In genomic region chr9:116596046-116596445, GRCm38 (mm10) we compare ENCODE assay signal across 29 mouse cellular contexts.
"Had no signal": no experiment of that assay in that cellular context is flagged by ENCODE, and none has a peak within 500 bp of the region (broad histone marks: within the 10 kb centered on the region; RNA-seq: fewer than 3 reads in every experiment).

No protein-coding gene starts in this region.

- H3K36me3 ChIP-seq: limb, embryonic 10.5 days; limb, embryonic 15.5 days; liver, embryonic 12.5 days; liver, embryonic 13.5 days; liver, embryonic 15.5 days; lung, embryonic 15.5 days; midbrain, embryonic 10.5 days; midbrain, embryonic 12.5 days; midbrain, embryonic 13.5 days; midbrain, embryonic 15.5 days had no signal

- H3K4me3 ChIP-seq: left cerebral cortex, adult 2 months; limb, embryonic 10.5 days; limb, embryonic 12.5 days; limb, embryonic 13.5 days; limb, embryonic 15.5 days; liver, embryonic 12.5 days; liver, embryonic 13.5 days; liver, embryonic 15.5 days; lung, embryonic 15.5 days; midbrain, embryonic 10.5 days; midbrain, embryonic 12.5 days; midbrain, embryonic 13.5 days; midbrain, embryonic 15.5 days; myocyte had no signal

- H3K27me3 ChIP-seq: limb, embryonic 12.5 days; limb, embryonic 13.5 days; limb, embryonic 15.5 days; liver, embryonic 12.5 days; liver, embryonic 13.5 days; liver, embryonic 15.5 days; lung, embryonic 15.5 days; midbrain, embryonic 12.5 days; midbrain, embryonic 13.5 days; midbrain, embryonic 15.5 days had no signal

- DNase-seq: left cerebral cortex, postnatal 4 days; liver; liver, embryonic 13.5 days; liver, postnatal 0 days; lung, adult 18-20 months; lung, adult 2 months; lung, embryonic 14.5 days; lung, postnatal 10 days; lung, postnatal 14 days; lung, postnatal 36 days; lung, postnatal 4 days; midbrain, embryonic 14.5 days had no signal

- ATAC-seq: liver, embryonic 12.5 days; liver, postnatal 0 days; lung, postnatal 0 days; midbrain, embryonic 13.5 days; midbrain, embryonic 15.5 days; midbrain, embryonic 16.5 days had no signal

- H3K4me1 ChIP-seq: liver, embryonic 12.5 days; liver, embryonic 13.5 days; liver, embryonic 15.5 days; lung, embryonic 15.5 days; midbrain, embryonic 10.5 days; midbrain, embryonic 12.5 days; midbrain, embryonic 13.5 days; midbrain, embryonic 15.5 days had no signal

- H3K27ac ChIP-seq: left cerebral cortex, adult 2 months; limb, embryonic 10.5 days; limb, embryonic 12.5 days; limb, embryonic 13.5 days; limb, embryonic 15.5 days; liver, embryonic 12.5 days; liver, embryonic 13.5 days; liver, embryonic 14.5 days; liver, embryonic 15.5 days; lung, embryonic 15.5 days; macrophage; midbrain, embryonic 10.5 days; midbrain, embryonic 12.5 days; midbrain, embryonic 13.5 days; midbrain, embryonic 15.5 days had no signal

- H3K9me3 ChIP-seq: limb, embryonic 10.5 days; limb, embryonic 12.5 days; limb, embryonic 15.5 days; liver, embryonic 12.5 days; liver, embryonic 15.5 days; lung, embryonic 15.5 days; midbrain, embryonic 10.5 days; midbrain, embryonic 12.5 days; midbrain, embryonic 13.5 days; midbrain, embryonic 15.5 days had no signal
